Mouse (Mus musculus): ENCODE results near the gene Plxna4.

GRCm38 (mm10) chr6:32160370-32160769 is 427.6 kb downstream of the Plxna4 start:
- TF ChIP-seq CTCF (conservative IDR thresholded peaks at IDR 0.05; ENCODE audit: low read length) (no peak), POU5F1 (IDR thresholded peaks at IDR 0.05; ENCODE audit: borderline replicate concordance, low read length) (no peak)

Measured in E14TG2a.4 (cell line).